Mouse (Mus musculus) heart, postnatal 0 days (tissue): ENCODE data around the gene Wdr45b. TPM values are rescaled to one million over a fixed set of nuclear protein-coding genes. Genes with fewer than 3 reads are reported as not detected.
"Not testable (repeated sequence)": the region's sequence is repeated elsewhere in the genome, so short reads cannot be mapped to it uniquely, and the experiment has no call there.

Source experiments
- ATAC-seq: fragments of 200-750 bp; cut with Nextera tagmentation; 2 replicates; pipeline ENCODE4 v1.8.0; 2017; ENCODE audit warnings: low read depth, moderate number of reproducible peaks, moderate library complexity; ENCODE audit not compliant: insufficient read depth
- DNase-seq: peaks from one replicate; pipeline ENCODE4 v3.0.0-alpha.2; 2016; ENCODE audit warnings: low spot score
- H3K27ac ChIP-seq: fragments of 300-500 bp; sonication (generic); 2 replicates; pipeline ENCODE4 v1.5.1; 2014; ENCODE audit warnings: low read depth, mild to moderate bottlenecking
- H3K27me3 ChIP-seq: fragments of 300-500 bp; sonication (generic); 2 replicates; pipeline ENCODE4 v1.6.1; 2014; ENCODE audit warnings: low read length, mixed read lengths; ENCODE audit not compliant: control insufficient read depth, insufficient read depth
- H3K36me3 ChIP-seq: fragments of 300-500 bp; sonication (generic); replicated peaks from 2 replicates; pipeline ENCODE4 v1.6.1; 2014; ENCODE audit warnings: low read length, mixed read lengths; ENCODE audit not compliant: control insufficient read depth, insufficient read depth
- H3K4me1 ChIP-seq: fragments of 300-500 bp; sonication (generic); 2 replicates; pipeline ENCODE4 v1.6.1; 2014; ENCODE audit warnings: antibody characterized with exemption; ENCODE audit not compliant: control insufficient read depth, insufficient read depth
- H3K4me2 ChIP-seq: fragments of 300-500 bp; sonication (generic); 2 replicates; pipeline ENCODE4 v1.6.1; 2014; ENCODE audit warnings: low read depth, mild to moderate bottlenecking, low read length, moderate library complexity
- H3K4me3 ChIP-seq: fragments of 300-500 bp; sonication (generic); 2 replicates; pipeline ENCODE4 v1.5.1; 2014; ENCODE audit warnings: low read depth, low read length
- H3K9ac ChIP-seq: fragments of 300-500 bp; sonication (generic); replicated peaks from 2 replicates; pipeline ENCODE4 v1.6.1; 2014; ENCODE audit warnings: low read depth, low read length, mixed read lengths
- H3K9me3 ChIP-seq: fragments of 300-500 bp; sonication (generic); replicated peaks from 2 replicates; pipeline ENCODE4 v1.6.1; 2016; ENCODE audit warnings: low read length; ENCODE audit not compliant: control insufficient read depth
- CTCF ChIP-seq: IDR thresholded peaks from 2 replicates; pipeline ENCODE4 v1.5.1; 2016; ENCODE audit warnings: antibody characterized with exemption, control low read depth, low read depth
- EP300 ChIP-seq: IDR thresholded peaks from 2 replicates; pipeline ENCODE4 v1.6.1; 2016; ENCODE audit warnings: antibody characterized with exemption, low read depth
- WGBS: fragments of 180-500 bp; shearing (Covaris S2); extraction: QIAGEN DNeasy Blood & Tissue Kit; methylation state at CpG from one replicate; pipeline ENCODE4 v1.1.7; 2014; 5-methylcytosine and 5-hydroxymethylcytosine counted together
- polyA plus RNA-seq: library from polyadenylated mRNA; unstranded; fragments of >200 nt; fragmentation: Nextera tagmentation; extraction: Ambion mirVana; gene quantifications from 2 replicates; pipeline ENCODE4 v1.2.1, GENCODE M21; 2015
- total RNA-seq: library from RNA; depleted of rRNA; stranded (reverse); fragments of >200 nt; gene quantifications from 2 replicates; pipeline ENCODE4 v1.2.3, GENCODE M21; 2014; ENCODE audit warnings: low replicate concordance

The Wdr45b gene
- total and polyA plus RNA-seq, 2 experiments from 2014 or later, result 64.7 to 76.1 TPM

DNA sequence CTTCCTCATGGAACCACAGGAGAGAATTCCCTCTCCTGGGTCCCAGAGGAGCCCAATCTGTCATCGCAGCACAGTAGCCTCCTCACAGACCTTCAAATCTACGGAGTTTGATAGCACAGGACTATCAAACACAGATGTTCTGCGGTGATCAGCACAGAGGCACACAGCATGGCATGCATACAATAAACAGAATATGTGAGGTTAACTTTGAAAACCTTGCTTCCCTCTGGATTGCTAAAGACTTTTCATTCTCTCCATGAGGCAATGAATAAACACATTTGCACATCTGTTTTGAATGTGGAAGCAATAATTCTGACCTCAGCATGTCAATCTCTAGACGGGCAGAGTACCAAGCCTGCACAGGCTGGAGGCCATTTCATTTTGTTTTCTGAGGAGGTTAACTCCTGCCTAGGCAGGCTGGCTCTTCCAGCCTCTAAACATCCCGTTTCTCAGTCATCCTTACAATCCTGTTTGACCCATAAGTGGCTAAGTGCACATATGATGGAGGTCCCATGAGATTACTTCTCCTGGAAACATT, 13.0 kb upstream of the Wdr45b start:
- Histone ChIP-seq H3K4me2 (no peak overlapping the region), H3K4me3 (no peak overlapping the region), H3K9me3 (no peaks in the 10 kb centered on the region), H3K9ac (no peak overlapping the region), H3K27ac (no peak overlapping the region), H3K27me3 (no peaks in the 10 kb centered on the region), H3K36me3 (no peaks in the 10 kb centered on the region), H3K4me1 (no peaks in the 10 kb centered on the region)
- DNase-seq (no peak), ATAC-seq (no peak)
- WGBS, result 63% methylated on average over 5 of the region's 5 CpGs
- TF ChIP-seq CTCF (no peak), EP300 (no peak)

GRCm38 (mm10) chr11:121362212-121362611, 8.0 kb upstream of the Wdr45b start:
- Histone ChIP-seq H3K4me2 (no peak overlapping the region), H3K4me3 (no peak overlapping the region), H3K27me3 (no peaks in the 10 kb centered on the region), H3K36me3 (no peaks in the 10 kb centered on the region), H3K27ac (no peak overlapping the region), H3K9me3 (no peaks in the 10 kb centered on the region), H3K4me1 (no peaks in the 10 kb centered on the region), H3K9ac (no peak overlapping the region)
- TF ChIP-seq CTCF, result no peak
- TF ChIP-seq EP300, result no peak
- no peak for DNase-seq
- no peak for ATAC-seq
- WGBS, result 30% methylated on average over 5 of the region's 5 CpGs

DNA sequence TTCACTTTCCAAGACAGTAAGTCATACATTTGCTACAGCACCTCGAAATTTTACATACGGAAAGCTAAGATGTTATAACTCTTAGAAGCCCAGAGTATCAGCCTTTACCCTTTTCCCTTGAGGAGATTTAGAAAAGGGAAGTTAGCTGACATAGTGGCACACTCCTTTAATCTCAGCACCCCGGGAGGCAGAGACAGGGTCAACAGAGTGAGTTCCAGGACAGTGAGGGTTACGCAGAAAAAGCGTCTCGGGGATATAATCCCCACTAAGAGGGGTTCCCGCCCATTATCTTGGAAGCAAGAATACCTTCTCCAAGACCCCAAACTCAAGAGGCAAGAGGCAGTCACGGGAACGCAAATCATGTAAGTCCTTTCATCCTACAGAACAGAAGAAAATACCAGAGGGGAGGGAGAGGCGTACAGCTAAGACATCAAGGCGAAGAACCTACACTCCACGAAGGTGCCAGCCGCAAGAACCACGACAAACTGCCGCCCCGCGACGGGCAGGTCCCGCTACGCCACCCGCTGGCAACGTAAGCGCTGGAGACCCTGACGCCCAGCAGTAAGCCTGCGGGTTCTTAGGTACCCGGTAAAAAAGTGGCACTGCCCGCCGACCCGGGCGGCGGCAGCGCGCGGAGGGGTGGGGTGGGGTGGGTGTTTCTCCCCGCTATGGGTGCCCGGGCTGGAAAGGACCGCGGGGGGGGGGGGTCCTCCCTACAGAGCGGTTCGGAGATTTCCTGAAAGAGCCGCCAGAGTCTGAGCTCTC, 737 bp downstream of the Wdr45b start:
- Histone ChIP-seq H3K27ac (peak overlapping the region; percentile 93), H3K9ac (peak overlapping the region; percentile 91), H3K4me3 (peak overlapping the region; percentile 81), H3K27me3 (no peaks in the 10 kb centered on the region), H3K9me3 (no peaks in the 10 kb centered on the region), H3K4me2 (peak overlapping the region; percentile 83), H3K4me1 (peaks cover 17% of the 10 kb centered on the region), H3K36me3 (0 out of 2 replicates have a peak, but pooled peaks cover under 1% of the 10 kb centered on the region)
- DNase-seq (peak; percentile 17), ATAC-seq (peak; percentile 45)
- TF ChIP-seq CTCF (no peak), EP300 (no peak)
- WGBS, result 2% methylated on average over 39 of the region's 41 CpGs

DNA sequence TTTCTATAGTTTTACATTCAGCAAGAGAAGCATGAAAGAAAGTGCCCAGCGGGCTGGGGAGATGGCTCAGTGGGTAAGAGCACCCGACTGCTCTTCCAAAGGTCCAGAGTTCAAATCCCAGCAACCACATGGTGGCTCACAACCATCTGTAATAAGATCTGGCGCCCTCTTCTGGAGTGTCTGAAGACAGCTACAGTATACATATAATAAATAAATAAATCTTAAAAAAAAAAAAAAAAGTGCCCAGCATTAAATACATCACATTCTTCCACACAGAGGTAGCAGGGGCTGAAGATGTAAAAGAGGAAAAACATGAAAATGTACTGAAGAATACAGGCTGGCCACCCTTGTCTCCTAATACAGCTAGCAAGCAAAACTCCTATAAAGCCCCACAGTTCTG, 5.5 kb downstream of the Wdr45b start:
- H3K4me2 ChIP-seq, H3K9ac ChIP-seq, H3K4me3 ChIP-seq, H3K9me3 ChIP-seq, ATAC-seq, H3K27me3 ChIP-seq, DNase-seq, H3K27ac ChIP-seq: not testable (repeated sequence)
- 81% methylated on average over 3 of the region's 3 CpGs for WGBS
- peaks cover 16% of the 10 kb centered on the region for H3K4me1 ChIP-seq
- 0 out of 2 replicates have a peak, but pooled peaks cover 12% of the 10 kb centered on the region for H3K36me3 ChIP-seq

- Histone ChIP-seq H3K27me3 (no peaks in the 10 kb centered on the region), H3K27ac (no peak overlapping the region), H3K4me2 (no peak overlapping the region), H3K4me1 (peaks cover 13% of the 10 kb centered on the region), H3K36me3 (0 out of 2 replicates have a peak, but pooled peaks cover 12% of the 10 kb centered on the region), H3K9ac (no peak overlapping the region), H3K9me3 (no peaks in the 10 kb centered on the region), H3K4me3 (no peak overlapping the region)
- TF ChIP-seq EP300 (no peak), CTCF (no peak)
- WGBS, result 86% methylated on average over 2 of the region's 2 CpGs
- DNase-seq (no peak), ATAC-seq (no peak)
These were observed 6.1 kb downstream of the Wdr45b start for GRCm38 (mm10) chr11:121348166-121348565.
